Comparison of ENCODE assay signal across 15 mouse cellular contexts in the genomic region with DNA sequence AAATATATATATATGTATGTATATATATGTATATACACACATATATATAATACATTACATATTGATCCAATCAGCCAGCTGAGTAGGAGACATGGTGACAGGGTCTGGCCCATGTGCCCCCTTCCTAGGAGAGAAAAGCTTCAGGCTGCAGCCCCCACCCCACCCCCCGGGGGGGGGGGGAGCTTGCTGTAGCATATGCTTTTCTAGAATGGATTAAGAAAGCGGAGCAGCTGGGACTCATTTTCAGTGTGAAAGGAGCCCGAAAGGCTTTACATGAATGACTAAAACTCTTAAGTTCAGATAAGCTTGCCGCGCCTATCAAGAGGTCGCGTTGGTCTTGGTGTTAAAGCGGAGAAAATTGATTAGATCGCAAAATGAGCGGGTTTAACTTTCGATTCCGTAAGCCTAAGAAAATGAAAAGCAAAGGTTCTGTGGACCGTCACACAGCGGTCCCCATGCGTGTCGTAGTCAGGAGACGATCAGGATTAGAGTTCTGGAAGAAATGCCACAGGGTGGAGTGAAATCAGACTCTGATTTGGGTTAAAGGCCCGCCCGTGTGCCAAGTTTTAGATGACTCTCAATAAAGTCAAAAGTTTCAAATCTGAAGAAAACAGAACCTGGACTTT.
DNase-seq lines count a peak whose midpoint lies in the region; ATAC-seq and TF ChIP-seq lines count a peak whose summit lies in the region.
"Had no signal": no experiment of that assay in that cellular context is flagged by ENCODE, and none has a peak within 500 bp of the region (broad histone marks: within the 10 kb centered on the region; RNA-seq: fewer than 3 reads in every experiment).

No protein-coding gene starts in this region.

- H3K36me3 ChIP-seq in E14TG2a.4 (ENCODE audit: insufficient read depth, low read length) = no peaks in the 10 kb centered on the region
- no peaks in the 10 kb centered on the region for H3K36me3 ChIP-seq in hindbrain, embryonic 13.5 days
- no peaks in the 10 kb centered on the region for H3K36me3 ChIP-seq in midbrain, embryonic 14.5 days (ENCODE audit: control insufficient read depth, insufficient read depth, low read length)
- H3K36me3 ChIP-seq: forebrain, embryonic 10.5 days had no signal

- no peaks in the 10 kb centered on the region for H3K27me3 ChIP-seq in E14TG2a.4 (ENCODE audit: insufficient read depth, low read length)
- H3K27me3 ChIP-seq in hindbrain, embryonic 13.5 days = no peaks in the 10 kb centered on the region
- H3K27me3 ChIP-seq in midbrain, embryonic 14.5 days (ENCODE audit: control insufficient read depth, insufficient read depth, low read length) = no peaks in the 10 kb centered on the region

- no peak for TF ChIP-seq CTCF in E14TG2a.4 (conservative IDR thresholded peaks at IDR 0.05; ENCODE audit: low read length)

- no peaks in the 10 kb centered on the region for H3K4me1 ChIP-seq in E14TG2a.4 (replicated peaks; ENCODE audit: low read depth, low read length)
- peaks cover 5% of the 10 kb centered on the region for H3K4me1 ChIP-seq in hindbrain, embryonic 13.5 days (replicated peaks)
- H3K4me1 ChIP-seq in midbrain, embryonic 14.5 days (ENCODE audit: control insufficient read depth, insufficient read depth, low read length) = 0 out of 2 replicates have a peak, but pooled peaks cover 6% of the 10 kb centered on the region

- no peak for ATAC-seq in hindbrain, embryonic 13.5 days (ENCODE audit: low FRiP score)
- peak; percentile 78 for ATAC-seq in midbrain, embryonic 14.5 days (ENCODE audit: low FRiP score, low TSS enrichment)
- ATAC-seq in megakaryocyte-erythroid progenitor cell, adult 5-6 weeks (replicated peaks; ENCODE audit: low FRiP score, low TSS enrichment, poor library complexity, severe bottlenecking) = no peak
- ATAC-seq: intestine, postnatal 0 days had no signal

- H3K4me2 ChIP-seq in hindbrain, embryonic 13.5 days = 0 out of 2 replicates have a peak overlapping the region, but pooled peaks have one; percentile 2
- H3K4me2 ChIP-seq in midbrain, embryonic 14.5 days (ENCODE audit: low read length) = no peak overlapping the region
- H3K4me2 ChIP-seq: liver, embryonic 11.5 days had no signal

- H3K9ac ChIP-seq in hindbrain, embryonic 13.5 days = no peak overlapping the region
- no peak overlapping the region for H3K9ac ChIP-seq in midbrain, embryonic 14.5 days (replicated peaks; ENCODE audit: low read length)

- 0 out of 2 replicates have a peak overlapping the region, but pooled peaks have one; percentile 26 for H3K4me3 ChIP-seq in E14TG2a.4 (replicated peaks; ENCODE audit: low read length)
- H3K4me3 ChIP-seq in hindbrain, embryonic 13.5 days = no peak overlapping the region
- H3K4me3 ChIP-seq in midbrain, embryonic 14.5 days (replicated peaks; ENCODE audit: low read depth, low read length) = no peak overlapping the region
- H3K4me3 ChIP-seq: forebrain, embryonic 10.5 days; left cerebral cortex, adult 2 months had no signal

- WGBS in hindbrain, embryonic 13.5 days = 64% methylated on average over 19 of the region's 19 CpGs
- WGBS in midbrain, embryonic 14.5 days = 29% methylated on average over 19 of the region's 19 CpGs

- no peaks in the 10 kb centered on the region for H3K9me3 ChIP-seq in E14TG2a.4 (ENCODE audit: low read length)
- H3K9me3 ChIP-seq in hindbrain, embryonic 13.5 days = no peaks in the 10 kb centered on the region
- H3K9me3 ChIP-seq in midbrain, embryonic 14.5 days (ENCODE audit: control insufficient read depth, low read length) = no peaks in the 10 kb centered on the region
- H3K9me3 ChIP-seq: forebrain, embryonic 10.5 days had no signal

- H3K27ac ChIP-seq in hindbrain, embryonic 13.5 days = no peak overlapping the region
- no peak overlapping the region for H3K27ac ChIP-seq in midbrain, embryonic 14.5 days (replicated peaks; ENCODE audit: low read depth, low read length)
- H3K27ac ChIP-seq: forebrain, embryonic 10.5 days; left cerebral cortex, adult 2 months had no signal

- DNase-seq in embryo, embryonic 11 days = peak; percentile 50
- peak; percentile 69 for DNase-seq in midbrain, embryonic 14.5 days
- DNase-seq in urinary bladder, postnatal 36 days (ENCODE audit: low spot score in 2 of 2) = no peak
- no peak for DNase-seq in Muller cell, postnatal 12 days (ENCODE audit: inconsistent ontology term)
- no peak for DNase-seq in adrenal gland, postnatal 25 days
- DNase-seq: cerebellum, adult 18-20 months; heart, postnatal 10 days; kidney, postnatal 4 days had no signal

Comparison
In these comparisons a context has a peak if more than half of its experiments do, and no peak if none do; other contexts are left out.
1. DNase-seq: peak in embryo, embryonic 11 days (single experiment) and midbrain, embryonic 14.5 days (single experiment); none in urinary bladder, postnatal 36 days (0 of 2), Muller cell, postnatal 12 days (single experiment) and adrenal gland, postnatal 25 days (single experiment).